Mouse (Mus musculus): ENCODE measurements around the gene Lrp6.

- TF ChIP-seq CTCF (IDR thresholded peaks at IDR 0.05; ENCODE audit: low read depth): peak; percentile 66
- TF ChIP-seq EP300 (IDR thresholded peaks at IDR 0.05; ENCODE audit: low read depth): no peak
These were observed 163.7 kb downstream of the Lrp6 start for GRCm38 (mm10) chr6:134402914-134403683.

All from heart, postnatal 0 days (tissue).